15 mouse cellular contexts compared by ENCODE assay signal in the genomic region with DNA sequence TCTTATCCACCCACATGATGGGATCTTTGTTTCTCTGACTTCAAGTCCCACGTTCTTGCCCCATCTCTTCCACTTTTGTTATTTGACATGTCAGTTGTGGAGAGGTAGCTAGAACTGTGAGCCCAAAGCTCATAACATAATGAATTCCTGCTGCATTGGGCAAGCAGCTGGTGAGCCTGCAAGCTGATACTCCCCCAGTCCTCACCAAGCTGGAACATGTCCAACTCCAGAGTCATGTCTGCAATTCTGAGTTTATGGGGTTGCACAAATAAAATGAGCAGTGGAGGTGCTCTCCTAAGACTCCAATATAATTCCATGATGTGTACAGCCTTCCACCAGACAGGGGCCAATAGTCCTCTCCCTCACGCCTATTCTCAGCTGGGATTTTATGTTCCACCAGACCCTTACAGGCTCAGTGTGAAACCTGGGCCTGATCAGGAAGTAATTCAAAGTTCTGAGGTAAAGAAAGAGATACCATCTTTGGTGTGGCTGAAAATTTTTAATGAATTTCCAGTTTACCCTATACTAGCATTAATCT.
DNase-seq lines count a peak whose midpoint lies in the region; ATAC-seq and TF ChIP-seq lines count a peak whose summit lies in the region.
"Had no signal": no experiment of that assay in that cellular context is flagged by ENCODE, and none has a peak within 500 bp of the region (broad histone marks: within the 10 kb centered on the region; RNA-seq: fewer than 3 reads in every experiment).

No protein-coding gene starts in this region.

- H3K9ac ChIP-seq in lung, embryonic 14.5 days: no peak overlapping the region
- H3K9ac ChIP-seq in limb, embryonic 13.5 days: no peak overlapping the region
- H3K9ac ChIP-seq: hindbrain, embryonic 14.5 days; liver, embryonic 12.5 days had no signal

- H3K36me3 ChIP-seq in lung, embryonic 14.5 days (ENCODE audit: insufficient read depth): no peaks in the 10 kb centered on the region
- H3K36me3 ChIP-seq in limb, embryonic 13.5 days: no peaks in the 10 kb centered on the region
- H3K36me3 ChIP-seq: liver, embryonic 12.5 days had no signal

- peak; percentile 14 to 37 for DNase-seq in frontal cortex, postnatal 36 days (ENCODE audit: low spot score in 2 of 2)
- no peak for DNase-seq in frontal cortex, postnatal 10 days (ENCODE audit: low spot score in 2 of 2)
- peak; percentile 47 for DNase-seq in lung, embryonic 14.5 days
- DNase-seq in lung, postnatal 4 days: no peak
- DNase-seq in gastrocnemius, postnatal 25 days: no peak
- DNase-seq in adrenal gland, postnatal 36 days: no peak
- DNase-seq: cerebellum, adult 9-11 months; kidney, postnatal 25 days; lung, postnatal 36 days had no signal

- no peaks in the 10 kb centered on the region for H3K4me1 ChIP-seq in lung, embryonic 14.5 days (ENCODE audit: insufficient read depth)
- peaks cover 7% of the 10 kb centered on the region for H3K4me1 ChIP-seq in limb, embryonic 13.5 days
- H3K4me1 ChIP-seq: liver, embryonic 12.5 days had no signal

- H3K27me3 ChIP-seq in lung, embryonic 14.5 days (ENCODE audit: insufficient read depth, low read length): no peaks in the 10 kb centered on the region
- no peaks in the 10 kb centered on the region for H3K27me3 ChIP-seq in limb, embryonic 13.5 days
- H3K27me3 ChIP-seq: CH12.LX; liver, embryonic 12.5 days had no signal

- no peaks in the 10 kb centered on the region for H3K9me3 ChIP-seq in lung, embryonic 14.5 days (ENCODE audit: low read depth, low read length)
- H3K9me3 ChIP-seq in limb, embryonic 13.5 days: 0 out of 2 replicates have a peak, but pooled peaks cover 5% of the 10 kb centered on the region
- H3K9me3 ChIP-seq: liver, embryonic 12.5 days had no signal

- TF ChIP-seq CTCF in lung, embryonic 14.5 days (IDR thresholded peaks at IDR 0.05; ENCODE audit: low read depth): no peak

- H3K4me2 ChIP-seq in lung, embryonic 14.5 days: no peak overlapping the region
- no peak overlapping the region for H3K4me2 ChIP-seq in limb, embryonic 13.5 days (replicated peaks)
- H3K4me2 ChIP-seq: hindbrain, embryonic 14.5 days; liver, embryonic 12.5 days had no signal

- ATAC-seq in lung, embryonic 14.5 days (ENCODE audit: insufficient read depth): no peak
- peak; percentile 40 for ATAC-seq in activated CD4-positive, CD25-positive, alpha-beta regulatory T cell, adult 4 months
- ATAC-seq in limb, embryonic 13.5 days (ENCODE audit: low FRiP score, low read depth): peak; percentile 94
- ATAC-seq: liver, embryonic 12.5 days; midbrain, embryonic 16.5 days had no signal

- 69% methylated on average over 2 of the region's 2 CpGs for WGBS in lung, embryonic 14.5 days
- 22% methylated on average over 2 of the region's 2 CpGs for WGBS in limb, embryonic 13.5 days

- no peak overlapping the region for H3K27ac ChIP-seq in lung, embryonic 14.5 days (ENCODE audit: low read depth)
- no peak overlapping the region for H3K27ac ChIP-seq in limb, embryonic 13.5 days
- H3K27ac ChIP-seq: hindbrain, embryonic 14.5 days; liver, embryonic 12.5 days had no signal

- no peak overlapping the region for H3K4me3 ChIP-seq in lung, embryonic 14.5 days (ENCODE audit: low read depth, low read length)
- no peak overlapping the region for H3K4me3 ChIP-seq in limb, embryonic 13.5 days
- H3K4me3 ChIP-seq: liver, embryonic 12.5 days had no signal

Comparison
In these comparisons a context has a peak if more than half of its experiments do, and no peak if none do; other contexts are left out.
1. DNase-seq: peak in frontal cortex, postnatal 36 days (2 of 2) and lung, embryonic 14.5 days (single experiment); none in frontal cortex, postnatal 10 days (0 of 2), lung, postnatal 4 days (0 of 2), gastrocnemius, postnatal 25 days (single experiment) and adrenal gland, postnatal 36 days (0 of 2).